Mouse (Mus musculus) layer of hippocampus, postnatal 36 days (tissue): Measurements from ENCODE around the gene Sh2b1. TPM values are rescaled to one million over a fixed set of nuclear protein-coding genes. Genes with fewer than 3 reads are reported as not detected.

ENCODE experiments used
- DNase-seq, 2 experiments: peaks; one replicate each; pipeline ENCODE4 v3.0.0; 2022
- total RNA-seq, 2 experiments: library from RNA; stranded (reverse); gene quantifications; 2 replicates each; pipeline ENCODE4 v1.2.3; 2021

The Sh2b1 gene
- total RNA-seq, 2 experiments from 2014 or later = 72.5 to 73.2 TPM

DNA sequence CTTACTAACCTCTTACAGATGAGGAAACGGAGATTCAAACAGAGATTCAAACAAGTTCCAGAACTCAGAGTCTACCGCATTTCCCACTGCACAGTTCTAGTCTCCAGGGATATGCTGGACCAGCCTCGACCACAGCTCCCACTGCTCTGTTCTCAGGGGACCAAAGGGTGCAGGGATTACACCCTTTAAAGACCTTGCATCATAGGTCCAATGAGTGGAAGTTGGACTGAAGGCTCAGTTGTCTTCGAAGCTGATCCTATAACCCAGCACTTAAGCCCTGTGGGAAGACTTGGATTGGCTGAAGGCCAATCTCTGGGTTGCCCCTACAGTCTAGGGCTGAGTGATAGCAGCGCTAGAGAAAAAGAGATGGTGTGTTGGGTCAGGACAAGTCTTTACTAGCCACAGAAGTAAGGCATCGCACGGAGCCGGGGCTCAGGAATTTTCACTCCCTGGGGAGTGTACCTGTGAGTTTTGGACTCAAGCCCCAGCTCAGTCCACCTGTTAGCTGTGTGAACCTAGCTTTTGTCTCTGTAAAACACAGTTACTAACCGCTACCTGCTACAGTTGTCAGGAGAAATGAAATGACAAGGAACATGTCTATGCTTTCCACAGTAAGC lies 1.6 kb downstream of the Sh2b1 start:
- no peak for DNase-seq

GRCm38 (mm10) chr7:126472713-126473112 lies 2.5 kb downstream of the Sh2b1 start:
- no peak for DNase-seq

GRCm38 (mm10) chr7:126472306-126472705 lies 2.9 kb downstream of the Sh2b1 start:
- no peak for DNase-seq

- DNase-seq = no peak
Observed at GRCm38 (mm10) chr7:126471853-126472252, 3.4 kb downstream of the Sh2b1 start.

DNA sequence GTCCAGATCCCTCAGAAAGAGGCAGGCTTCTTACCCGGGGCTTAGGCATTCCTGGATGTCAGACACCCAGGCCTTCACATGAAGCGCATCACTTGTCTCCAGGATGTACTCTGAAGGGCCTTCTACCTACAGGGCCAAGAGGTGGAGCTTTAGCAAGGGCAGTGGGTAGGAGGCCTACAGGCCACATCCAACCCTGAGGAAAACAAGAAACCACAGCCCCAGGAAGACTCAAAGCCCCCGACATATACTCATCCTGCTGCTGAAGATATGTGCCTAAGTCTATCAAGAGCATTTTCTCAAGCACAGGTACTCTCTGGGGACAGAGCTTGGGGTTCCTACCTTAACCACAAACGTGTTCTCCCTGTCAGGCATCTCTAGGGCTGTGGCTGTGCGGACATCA lies 3.9 kb downstream of the Sh2b1 start:
- DNase-seq = no peak

GRCm38 (mm10) chr7:126470077-126470476 lies 5.1 kb downstream of the Sh2b1 start:
- DNase-seq = no peak

GRCm38 (mm10) chr7:126467834-126468627 lies 7.2 kb downstream of the Sh2b1 start:
- no peak for DNase-seq

DNA sequence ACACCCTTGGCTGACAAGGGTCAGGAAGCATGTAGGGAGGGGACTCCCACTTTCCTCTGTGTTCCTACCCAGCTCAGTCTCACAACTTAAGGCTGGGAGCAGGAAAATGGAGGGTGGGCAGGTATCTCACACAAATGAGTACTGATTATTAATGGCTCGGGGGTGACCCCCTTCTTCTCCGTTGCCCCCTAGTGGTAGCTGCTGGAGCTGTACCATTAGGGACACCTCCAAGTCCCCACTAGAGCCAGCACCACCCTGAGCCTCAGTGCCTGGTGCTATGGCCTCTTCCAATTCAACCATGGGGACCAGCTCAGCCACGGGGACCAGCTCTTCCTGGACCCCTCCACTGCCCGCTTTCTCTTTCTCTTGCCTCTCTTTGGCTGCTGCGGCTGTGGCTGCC lies 8.0 kb downstream of the Sh2b1 start:
- DNase-seq = no peak

GRCm38 (mm10) chr7:126466707-126467106 lies 8.5 kb downstream of the Sh2b1 start:
- DNase-seq = no peak

DNA sequence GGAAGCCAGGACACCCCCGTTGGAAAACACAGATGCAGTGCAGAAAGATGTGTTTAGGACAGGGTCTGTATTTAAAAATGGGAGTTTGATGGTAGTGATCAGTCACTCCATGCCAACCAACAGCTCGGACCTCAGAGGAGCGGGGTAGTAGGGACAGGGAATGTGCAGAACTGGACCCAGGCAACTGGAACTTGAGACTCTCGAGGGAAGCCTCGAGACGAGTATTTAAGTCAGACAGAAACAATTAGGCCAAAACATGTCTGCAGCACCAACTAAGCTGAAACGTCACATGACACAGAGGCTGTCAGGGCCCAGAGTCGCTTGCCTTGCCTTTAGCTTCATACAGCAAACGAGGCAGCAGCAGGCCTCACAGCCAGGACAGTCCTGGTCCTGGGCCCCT lies 9.1 kb downstream of the Sh2b1 start:
- no peak for DNase-seq

GRCm38 (mm10) chr7:126465246-126466030 lies 9.8 kb downstream of the Sh2b1 start:
- DNase-seq = no peak

GRCm38 (mm10) chr7:126464836-126465235 lies 10.4 kb downstream of the Sh2b1 start:
- DNase-seq = no peak

DNA sequence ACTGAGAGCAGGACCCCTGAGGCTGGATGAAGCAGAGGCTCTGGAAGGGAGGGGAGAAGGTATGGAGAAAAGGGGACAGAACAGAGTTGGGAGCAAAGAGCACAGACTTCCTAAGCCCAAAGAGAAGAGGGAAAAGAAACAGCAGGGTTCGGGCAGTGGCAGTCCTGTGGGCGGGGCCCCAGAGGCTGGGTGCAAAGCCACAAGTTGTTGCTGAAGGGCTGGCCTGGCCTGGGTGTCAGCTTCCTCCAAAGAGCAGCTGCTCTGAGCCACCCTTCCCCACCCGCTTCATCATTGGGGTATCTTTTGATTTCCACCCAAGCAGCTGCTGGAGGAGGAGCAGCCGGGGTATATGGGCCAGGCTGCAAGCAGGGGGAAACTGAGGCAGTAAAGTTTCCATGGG lies 11.1 kb downstream of the Sh2b1 start:
- DNase-seq = no peak

GRCm38 (mm10) chr7:126463547-126463946 lies 11.7 kb downstream of the Sh2b1 start:
- no peak for DNase-seq

GRCm38 (mm10) chr7:126463004-126463403 lies 12.2 kb downstream of the Sh2b1 start, which contains the start of gene Atp2a1:
Atp2a1 (minus strand) TSS chr7:126463108.
- DNase-seq = no peak

- no peak for DNase-seq
Observed at GRCm38 (mm10) chr7:126461626-126462025, 13.6 kb downstream of the Sh2b1 start.

DNA sequence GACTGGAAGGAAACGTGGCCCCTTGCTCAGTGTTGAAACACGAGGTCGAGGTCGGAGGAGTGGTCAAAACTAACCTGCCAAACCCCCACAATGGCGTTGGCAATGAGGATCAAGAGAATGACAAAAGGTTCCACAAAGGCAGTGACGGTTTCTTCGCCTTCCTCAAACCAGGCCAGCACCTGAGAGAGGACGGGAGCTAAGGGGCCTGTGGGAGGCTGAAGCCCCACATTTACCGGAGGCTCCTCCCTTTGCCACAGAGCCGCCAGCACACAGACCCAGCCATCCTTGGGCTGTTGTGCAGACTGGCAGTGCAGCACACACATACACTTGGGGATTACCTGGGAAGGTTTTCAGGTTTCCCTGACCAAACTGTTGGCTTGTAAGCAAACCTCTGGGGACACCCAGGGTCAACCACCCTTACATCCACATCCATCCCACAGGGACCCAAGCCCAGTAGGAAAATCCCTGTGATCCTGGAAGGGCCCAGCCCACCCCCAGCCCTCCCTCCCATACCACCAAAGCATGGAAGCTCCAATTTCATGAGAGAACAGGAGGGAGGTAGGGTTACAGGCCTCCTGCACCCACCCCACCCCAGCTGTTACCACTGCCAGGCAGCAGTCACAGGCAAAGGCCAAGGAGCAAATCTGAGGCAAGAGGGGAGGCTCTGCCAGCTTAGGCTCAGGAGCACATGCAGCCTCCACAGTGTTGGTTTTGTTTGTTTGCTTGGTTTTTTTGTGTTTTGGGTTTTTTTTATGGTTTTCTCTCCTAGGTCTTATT lies 14.4 kb downstream of the Sh2b1 start:
- no peak for DNase-seq

DNA sequence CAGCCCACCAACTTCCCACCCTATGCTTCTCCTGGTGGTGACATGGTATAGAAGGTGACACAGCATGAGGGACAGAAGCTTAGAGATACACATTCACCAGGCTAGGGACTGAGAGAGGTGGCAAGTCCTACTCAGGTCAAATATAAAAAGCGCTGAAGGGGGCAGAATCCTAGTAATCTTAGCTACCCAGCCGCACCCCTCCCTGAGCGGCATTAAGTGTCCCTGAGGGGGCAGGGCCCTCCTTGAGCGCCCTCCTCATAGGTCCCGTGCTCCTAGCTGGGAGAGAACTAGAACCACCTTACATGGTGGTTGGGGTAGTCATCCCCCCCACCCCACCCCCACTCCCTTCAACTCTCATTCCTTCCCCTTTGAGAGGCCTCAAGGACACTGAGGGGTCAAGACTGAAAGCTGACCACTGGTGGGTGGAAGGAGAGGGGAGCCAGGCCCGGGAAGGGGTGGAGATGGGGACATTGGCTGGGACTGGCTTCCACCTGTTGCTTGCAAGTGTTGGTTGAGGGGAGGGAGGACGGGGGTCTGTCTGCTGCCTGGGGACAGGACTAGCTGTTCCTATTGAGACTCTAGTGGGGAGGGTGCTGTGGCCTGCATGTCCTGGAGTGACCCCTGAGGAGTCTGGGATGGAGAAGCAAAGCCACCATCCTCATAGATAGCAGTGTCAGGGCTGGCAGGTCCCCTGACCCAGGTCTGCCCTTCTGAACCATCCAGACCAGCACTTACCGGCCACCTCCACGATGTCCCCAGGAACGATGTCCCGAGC lies 16.2 kb downstream of the Sh2b1 start:
- DNase-seq = no peak

DNA sequence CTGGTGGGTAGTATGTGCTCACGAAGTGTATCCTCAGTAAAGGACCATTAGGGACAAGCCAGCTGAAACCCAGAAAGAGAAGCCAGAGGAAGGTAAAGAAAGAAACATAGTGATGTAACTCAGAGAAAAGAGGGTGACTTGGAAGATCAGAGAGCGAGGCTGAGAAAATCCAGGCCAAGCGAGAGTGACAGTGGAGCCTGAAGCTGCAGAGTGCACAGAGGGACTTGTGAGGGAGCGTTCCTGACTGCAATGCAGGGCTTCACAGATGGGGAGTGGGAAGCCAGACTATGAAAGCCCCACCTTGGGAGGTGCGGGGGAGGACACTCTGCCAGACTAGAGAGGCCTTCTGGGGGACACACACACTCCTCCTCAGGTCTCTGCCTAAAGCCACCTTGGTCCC lies 17.0 kb downstream of the Sh2b1 start:
- no peak for DNase-seq

GRCm38 (mm10) chr7:126456382-126457266 lies 18.6 kb downstream of the Sh2b1 start:
- no peak for DNase-seq

GRCm38 (mm10) chr7:126455242-126455641 lies 20.0 kb downstream of the Sh2b1 start:
- DNase-seq = no peak
